Mouse (Mus musculus) E14TG2a.4 (cell line): ENCODE results near the gene Nifk.

Experiments used
- H3K27me3 ChIP-seq: 2 replicates; pipeline ENCODE4 v1.6.1; 2014; ENCODE audit warnings: low read length, control low read depth; ENCODE audit not compliant: insufficient read depth
- H3K36me3 ChIP-seq: 2 replicates; pipeline ENCODE4 v1.6.1; 2014; ENCODE audit warnings: low read length, control low read depth; ENCODE audit not compliant: insufficient read depth
- H3K4me1 ChIP-seq: replicated peaks from 2 replicates; pipeline ENCODE4 v1.6.1; 2014; ENCODE audit warnings: low read depth, low read length, control low read depth
- H3K4me3 ChIP-seq: replicated peaks from 2 replicates; pipeline ENCODE4 v1.5.1; 2014; ENCODE audit warnings: mild to moderate bottlenecking, low read length
- H3K9me3 ChIP-seq: 2 replicates; pipeline ENCODE4 v1.6.1; 2014; ENCODE audit warnings: low read length, control low read depth
- CTCF ChIP-seq: conservative IDR thresholded peaks from 2 replicates; pipeline ENCODE4 v1.5.1; 2014; ENCODE audit warnings: low read length
- NANOG ChIP-seq: IDR thresholded peaks from 2 replicates; pipeline ENCODE4 v1.6.1; 2014; ENCODE audit warnings: borderline replicate concordance, low read length, mixed read lengths
- POU5F1 ChIP-seq: IDR thresholded peaks from 2 replicates; pipeline ENCODE4 v1.6.1; 2014; ENCODE audit warnings: low read length, borderline replicate concordance

Gene Nifk

DNA sequence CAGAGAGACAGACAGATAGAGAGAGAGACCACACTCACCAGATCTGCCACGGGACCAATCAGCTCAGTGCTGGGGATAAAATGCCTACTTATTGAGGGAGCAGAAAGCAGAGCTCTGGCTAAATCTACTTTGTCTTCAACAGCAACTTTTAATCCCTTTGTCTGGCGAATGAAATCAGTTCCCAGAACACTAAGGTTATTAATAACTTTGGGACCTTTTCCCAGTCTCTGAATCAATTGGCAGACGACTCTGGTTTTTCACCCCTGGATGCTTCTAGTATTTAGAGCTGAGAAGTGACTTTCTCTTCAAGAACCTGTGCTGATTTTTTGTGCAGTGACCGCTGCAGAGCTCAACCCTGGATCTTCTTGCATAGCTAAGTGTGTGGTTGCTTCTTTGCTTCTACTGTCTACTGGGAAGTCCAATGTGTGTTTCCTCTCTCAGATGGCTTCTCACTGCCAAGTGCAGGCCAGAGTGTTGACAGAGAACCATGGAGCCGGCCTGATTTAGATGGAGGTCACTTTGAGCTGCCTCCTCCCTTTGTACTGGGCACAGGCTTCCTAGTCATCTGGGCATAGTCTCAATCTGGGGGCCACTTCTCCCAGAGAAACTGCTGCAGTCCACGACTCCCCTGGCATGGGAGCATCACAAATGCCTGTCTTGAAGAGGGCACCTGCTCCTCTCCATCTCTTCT, 37.6 kb downstream of the Nifk start:
- no peaks in the 10 kb centered on the region for H3K36me3 ChIP-seq
- H3K4me1 ChIP-seq: peaks cover 10% of the 10 kb centered on the region
- no peak for TF ChIP-seq NANOG
- TF ChIP-seq CTCF: no peak
- no peak for TF ChIP-seq POU5F1
- peaks cover 11% of the 10 kb centered on the region; the same call in 1 of the 2 replicates for H3K27me3 ChIP-seq
- H3K4me3 ChIP-seq: no peak overlapping the region
- H3K9me3 ChIP-seq: no peaks in the 10 kb centered on the region

DNA sequence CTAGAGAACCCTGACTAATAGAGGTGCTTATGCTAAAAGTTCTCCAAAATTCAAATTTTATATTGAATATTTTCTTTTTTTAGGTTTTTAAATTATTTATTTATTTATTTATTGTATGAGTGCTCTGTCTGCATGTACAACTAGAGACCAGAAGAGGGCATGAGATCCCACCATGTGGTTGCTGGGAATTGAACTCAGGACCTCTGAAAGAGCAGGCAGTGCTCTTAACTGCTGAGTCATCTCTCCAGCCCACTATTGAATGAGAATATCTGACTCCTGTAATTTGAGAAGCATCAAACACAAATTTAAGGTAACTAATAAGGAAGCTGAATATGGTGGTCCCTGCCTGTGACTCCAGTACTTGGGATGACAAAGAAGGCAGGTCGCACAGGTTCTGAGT, 46.3 kb downstream of the Nifk start:
- Histone ChIP-seq H3K4me3 (no peak overlapping the region), H3K27me3 (no peaks in the 10 kb centered on the region), H3K4me1 (peaks cover 15% of the 10 kb centered on the region), H3K36me3 (no peaks in the 10 kb centered on the region), H3K9me3 (no peaks in the 10 kb centered on the region)
- TF ChIP-seq NANOG (no peak), CTCF (no peak; the same call in 1 of the 2 replicates), POU5F1 (no peak)

DNA sequence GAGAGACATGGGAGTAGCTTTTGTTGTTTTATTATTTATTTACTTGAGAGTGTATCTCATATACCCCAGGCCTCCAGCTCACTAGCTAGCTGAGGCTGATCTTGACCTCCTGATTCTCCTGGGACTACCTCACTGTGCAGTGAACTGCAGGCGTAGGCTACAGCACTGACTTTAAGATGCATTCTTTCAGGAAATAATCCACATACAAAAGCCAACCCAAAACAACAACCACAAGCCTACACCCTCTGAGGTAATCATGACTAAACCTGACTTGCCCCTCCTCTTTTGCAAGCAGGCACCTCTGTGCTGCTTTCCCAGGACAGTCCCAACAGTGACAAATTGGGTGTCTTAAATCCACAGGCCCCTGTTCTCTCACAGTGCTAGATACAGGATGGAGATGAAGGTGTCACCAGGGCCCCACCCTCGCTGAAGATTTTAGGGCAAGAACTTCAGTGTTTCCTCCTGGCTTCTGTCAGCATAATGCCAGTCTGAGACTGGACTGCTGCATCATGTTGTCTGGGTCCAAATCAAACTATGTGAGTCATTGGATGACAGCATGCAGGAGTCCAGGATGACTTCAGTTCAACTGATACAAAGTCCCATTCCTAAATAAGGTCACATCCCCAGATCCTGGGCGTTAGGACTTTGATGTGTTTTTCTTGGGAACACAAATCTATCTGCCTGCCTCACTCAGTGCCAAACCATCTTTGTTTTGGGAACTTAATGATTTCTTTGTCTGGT, 47.3 kb downstream of the Nifk start:
- TF ChIP-seq NANOG (no peak), POU5F1 (no peak), CTCF (no peak)
- Histone ChIP-seq H3K9me3 (no peaks in the 10 kb centered on the region), H3K36me3 (no peaks in the 10 kb centered on the region), H3K27me3 (no peaks in the 10 kb centered on the region), H3K4me1 (peaks cover 15% of the 10 kb centered on the region), H3K4me3 (no peak overlapping the region)

GRCm38 (mm10) chr1:118377784-118378183, 56.1 kb downstream of the Nifk start:
- H3K36me3 ChIP-seq: no peaks in the 10 kb centered on the region
- TF ChIP-seq NANOG: no peak
- no peak for TF ChIP-seq CTCF
- TF ChIP-seq POU5F1: no peak
- no peaks in the 10 kb centered on the region for H3K9me3 ChIP-seq
- no peak overlapping the region for H3K4me3 ChIP-seq
- no peaks in the 10 kb centered on the region for H3K27me3 ChIP-seq
- 0 out of 2 replicates have a peak, but pooled peaks cover 2% of the 10 kb centered on the region for H3K4me1 ChIP-seq

DNA sequence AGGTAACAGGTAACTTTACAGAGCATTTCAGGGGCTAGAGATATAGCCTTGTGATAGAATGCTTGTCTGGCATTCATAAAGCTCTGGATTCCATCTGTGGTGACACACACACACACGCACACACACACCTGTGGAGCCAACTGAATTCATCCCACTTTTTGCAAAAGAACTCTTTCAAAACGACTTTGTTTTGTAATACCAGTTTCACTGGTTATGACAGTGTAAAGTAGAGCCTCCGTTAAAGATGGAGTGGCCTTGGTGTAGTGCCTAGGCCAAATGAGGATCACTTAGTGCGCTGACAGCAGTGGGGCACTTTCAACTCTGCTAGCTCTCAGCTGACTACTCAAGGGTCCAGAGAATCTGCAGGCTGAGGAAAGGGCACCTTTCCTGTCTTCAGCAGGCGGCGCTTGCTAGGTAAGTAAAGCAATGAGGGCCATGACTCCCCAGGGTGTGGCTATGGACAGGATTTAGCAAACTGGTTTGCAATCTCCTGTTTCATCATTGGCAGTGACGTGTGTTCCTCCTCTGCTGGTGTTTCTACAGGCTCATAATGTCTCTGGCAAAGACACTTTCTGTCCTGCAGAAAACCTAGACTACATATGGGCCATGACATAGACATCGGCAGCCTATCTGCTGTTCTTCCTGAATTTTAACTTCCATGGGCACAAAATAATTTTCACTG, 58.6 kb downstream of the Nifk start:
- peaks cover 3% of the 10 kb centered on the region; the same call in 1 of the 2 replicates for H3K36me3 ChIP-seq

More for the DNA sequence above, 58.6 kb downstream of the Nifk start:
- H3K27me3 ChIP-seq: no peaks in the 10 kb centered on the region
- 0 out of 2 replicates have a peak, but pooled peaks cover 8% of the 10 kb centered on the region for H3K4me1 ChIP-seq
- no peak overlapping the region for H3K4me3 ChIP-seq
- TF ChIP-seq CTCF (no peak), NANOG (no peak), POU5F1 (no peak)
- H3K9me3 ChIP-seq: no peaks in the 10 kb centered on the region
